Mouse (Mus musculus) liver, postnatal 0 days (tissue): ENCODE results near the gene Stx3. TPM values are rescaled to one million over a fixed set of nuclear protein-coding genes. Genes with fewer than 3 reads are reported as not detected.
A peak's percentile ranks its signal among the peaks of the same experiment; 100 is the strongest.

Source experiments
- ATAC-seq: fragments of 200-750 bp; cut with Nextera tagmentation; 2 replicates; pipeline ENCODE4 v1.8.0; 2017; ENCODE audit warnings: mild to moderate bottlenecking, moderate library complexity
- DNase-seq: peaks from one replicate; pipeline ENCODE4 v3.0.0-alpha.2; 2016
- H3K27ac ChIP-seq: fragments of 300-500 bp; sonication (generic); 2 replicates; pipeline ENCODE4 v1.5.1; 2014; ENCODE audit warnings: antibody characterized with exemption, moderate library complexity, mild to moderate bottlenecking, low read depth
- H3K27me3 ChIP-seq: fragments of 300-500 bp; sonication (generic); 2 replicates; pipeline ENCODE4 v1.6.1; 2014; ENCODE audit warnings: low read length, control low read depth, mixed read lengths; ENCODE audit not compliant: insufficient read depth
- H3K36me3 ChIP-seq: fragments of 300-500 bp; sonication (generic); replicated peaks from 2 replicates; pipeline ENCODE4 v1.6.1; 2014; ENCODE audit warnings: mild to moderate bottlenecking, control low read depth, low read length, moderate library complexity, mixed read lengths; ENCODE audit not compliant: insufficient read depth
- H3K4me1 ChIP-seq: fragments of 300-500 bp; sonication (generic); 2 replicates; pipeline ENCODE4 v1.6.1; 2014; ENCODE audit warnings: antibody characterized with exemption, mild to moderate bottlenecking, control low read depth; ENCODE audit not compliant: insufficient read depth
- H3K4me2 ChIP-seq: fragments of 300-500 bp; sonication (generic); 2 replicates; pipeline ENCODE4 v1.6.1; 2014; ENCODE audit warnings: low read depth, mild to moderate bottlenecking, low read length, moderate library complexity, mixed read lengths
- H3K4me3 ChIP-seq: fragments of 300-500 bp; sonication (generic); 2 replicates; pipeline ENCODE4 v1.5.1; 2014; ENCODE audit warnings: low read depth, low read length
- H3K9ac ChIP-seq: fragments of 300-500 bp; sonication (generic); replicated peaks from 2 replicates; pipeline ENCODE4 v1.6.1; 2014; ENCODE audit warnings: mild to moderate bottlenecking, moderate library complexity
- H3K9me3 ChIP-seq: fragments of 300-500 bp; sonication (generic); 2 replicates; pipeline ENCODE4 v1.6.1; 2016; ENCODE audit warnings: mild to moderate bottlenecking, control low read depth, low read length, mixed read lengths
- CTCF ChIP-seq: sonication (generic); IDR thresholded peaks from 2 replicates; pipeline ENCODE4 v1.5.1; 2016; ENCODE audit warnings: antibody characterized with exemption, low read depth
- EP300 ChIP-seq: IDR thresholded peaks from 2 replicates; pipeline ENCODE4 v1.6.1; 2016; ENCODE audit warnings: antibody characterized with exemption, low read depth, mild to moderate bottlenecking
- WGBS: fragments of 180-500 bp; shearing (Covaris S2); extraction: QIAGEN DNeasy Blood & Tissue Kit; methylation state at CpG from one replicate; pipeline ENCODE4 v1.1.7; 2014; ENCODE audit not compliant: insufficient replicate concordance; 5-methylcytosine and 5-hydroxymethylcytosine counted together
- polyA plus RNA-seq: library from polyadenylated mRNA; unstranded; fragments of >200 nt; fragmentation: Nextera tagmentation; extraction: Ambion mirVana; gene quantifications from 2 replicates; pipeline ENCODE4 v1.2.1, GENCODE M21; 2015

Gene Stx3
- polyA plus RNA-seq, 1 experiment from 2014 or later = 3.7 TPM

DNA sequence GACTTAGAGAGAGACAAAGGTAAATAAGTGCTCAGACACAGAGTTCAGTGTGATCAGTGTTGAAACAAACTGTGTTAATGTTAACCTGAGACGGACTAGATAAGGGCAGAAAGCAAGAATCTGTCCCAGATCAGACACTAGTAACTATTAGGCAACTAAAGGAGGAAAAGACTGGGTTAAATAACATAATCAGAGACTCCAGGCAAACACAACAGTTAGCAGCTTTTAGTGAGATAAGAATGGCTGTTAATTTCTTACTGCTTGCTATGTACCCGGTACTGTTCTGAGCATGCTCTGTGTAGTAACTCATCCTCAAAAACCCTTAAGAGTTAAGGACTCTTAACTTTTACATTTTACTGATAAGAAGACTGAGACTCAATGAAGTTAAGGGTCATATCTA lies 93.3 kb downstream of the Stx3 start:
- ATAC-seq (peak; percentile 73), DNase-seq (no peak)
- H3K36me3 ChIP-seq = no peaks in the 10 kb centered on the region
- H3K9me3 ChIP-seq = no peaks in the 10 kb centered on the region
- H3K4me2 ChIP-seq = no peak overlapping the region
- no peak overlapping the region for H3K27ac ChIP-seq
- H3K4me3 ChIP-seq = no peak overlapping the region
- TF ChIP-seq CTCF (no peak), EP300 (peak; percentile 95)
- no peak overlapping the region for H3K9ac ChIP-seq
- H3K27me3 ChIP-seq = no peaks in the 10 kb centered on the region
- 28% methylated on average over 2 of the region's 2 CpGs for WGBS
- H3K4me1 ChIP-seq = peaks cover 3% of the 10 kb centered on the region; the same call in 1 of the 2 replicates

Other genes starting within 250 kb of the Stx3 start
- gene Ms4a6d, start 214.6 kb downstream of the Stx3 start, polyA plus RNA-seq = 8.8 and 9.0 TPM in 2 replicates
- 0.86 and 0.90 TPM in 2 replicates for gene Ms4a2, start 195.7 kb downstream of the Stx3 start, polyA plus RNA-seq
- gene Ms4a3, start 178.6 kb downstream of the Stx3 start, polyA plus RNA-seq = 37.6 and 38.0 TPM in 2 replicates
- gene Oosp2, start 158.8 kb downstream of the Stx3 start, polyA plus RNA-seq = 0.19 TPM in 1 of 2 replicates, not detected in the other
- gene Oosp1, start 128.3 kb downstream of the Stx3 start, polyA plus RNA-seq = 0.26 and 0.54 TPM in 2 replicates
- gene Oosp3, start 122.3 kb downstream of the Stx3 start, polyA plus RNA-seq = not detected in 2 replicates
- not detected in 2 replicates for gene Gif, start 71.8 kb downstream of the Stx3 start, polyA plus RNA-seq
- gene Mrpl16, start 49.0 kb downstream of the Stx3 start, polyA plus RNA-seq = 35.7 and 38.2 TPM in 2 replicates
- not detected in 2 replicates for gene Olfr1417, start 19.8 kb upstream of the Stx3 start, polyA plus RNA-seq
- not detected in 2 replicates for gene Olfr1418, start 41.7 kb upstream of the Stx3 start, polyA plus RNA-seq
- not detected in 2 replicates for gene Olfr1419, start 55.7 kb upstream of the Stx3 start, polyA plus RNA-seq
- not detected in 2 replicates for gene Olfr1420, start 67.2 kb upstream of the Stx3 start, polyA plus RNA-seq
- 4.9 and 5.4 TPM in 2 replicates for gene Patl1, start 93.0 kb upstream of the Stx3 start, polyA plus RNA-seq
- gene Osbp, start 146.5 kb upstream of the Stx3 start, polyA plus RNA-seq = 2.6 and 2.7 TPM in 2 replicates
- gene Olfr1423, start 221.9 kb upstream of the Stx3 start, polyA plus RNA-seq = not detected in 2 replicates
- not detected in 2 replicates for gene Olfr1424, start 243.3 kb upstream of the Stx3 start, polyA plus RNA-seq